Mouse (Mus musculus) embryonic fibroblast, embryonic 13.5 days (primary cell): ENCODE data around the gene Arhgdib.

Source experiments
- CTCF ChIP-seq: IDR thresholded peaks from 2 replicates; pipeline ENCODE4 v1.5.1; 2011; ENCODE audit warnings: mild to moderate bottlenecking, control low read depth, low read length, moderate library complexity, borderline replicate concordance; ENCODE audit not compliant: insufficient read depth
- POLR2A ChIP-seq: IDR thresholded peaks from 2 replicates; pipeline ENCODE4 v1.6.1; 2011; ENCODE audit warnings: low read depth, mild to moderate bottlenecking, control low read depth, low read length, moderate library complexity

DNA sequence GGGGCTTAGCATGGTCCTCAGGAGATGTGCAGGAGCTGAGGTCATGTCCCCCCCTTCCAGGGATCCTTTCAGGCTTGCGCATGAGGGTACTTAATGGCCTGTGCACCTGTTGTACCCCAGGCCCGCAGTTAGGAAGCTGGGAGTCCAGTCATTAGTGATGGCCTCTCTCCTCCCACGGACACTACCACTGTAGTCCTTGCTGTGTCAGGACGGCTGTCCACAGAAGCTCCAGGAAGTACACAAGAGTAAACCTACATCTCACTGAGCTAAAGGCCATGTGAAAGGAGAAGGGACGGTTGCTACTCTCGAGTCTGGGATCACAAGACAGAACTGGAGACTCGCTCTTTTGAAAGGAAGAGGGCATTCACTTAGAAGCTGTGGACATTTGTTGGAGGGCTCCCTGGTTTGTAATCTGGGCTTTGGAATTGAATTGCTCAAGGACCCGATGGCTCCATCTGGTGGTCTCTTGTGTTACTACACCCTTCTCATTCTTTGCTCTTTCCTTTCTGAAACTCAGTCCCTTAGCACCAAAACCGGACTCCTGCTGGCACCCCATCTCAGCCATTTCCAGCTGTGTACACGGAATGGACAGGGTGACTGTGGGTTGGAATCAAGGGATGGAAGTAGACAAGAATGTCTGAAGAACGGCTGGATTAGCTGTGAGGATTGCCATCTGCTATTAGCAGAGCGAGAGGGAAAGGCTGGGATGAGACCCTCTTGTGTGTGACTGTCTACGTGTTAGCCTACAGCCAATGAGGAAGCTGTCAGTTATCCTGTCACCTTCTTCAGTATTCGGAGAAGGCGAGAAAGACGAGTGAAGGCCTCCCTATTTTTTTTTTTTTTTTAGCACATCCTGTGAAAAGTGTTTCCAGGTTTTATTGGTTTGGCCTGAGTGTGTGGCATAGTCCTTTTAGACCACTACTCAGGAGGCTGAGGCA, 21.1 kb downstream of the Arhgdib start:
- TF ChIP-seq CTCF: no peak
- TF ChIP-seq POLR2A: no peak
